Mouse (Mus musculus) ES-E14 (cell line): ENCODE measurements at regions not wholly inside any gene's neighbourhood (a gene's known extent, or its start where the extent isn't known, plus 50 kb on each side); places are given as distances from the start of the nearest gene placed in this dataset.

Experiments
- HCFC1 ChIP-seq: IDR thresholded peaks from 2 replicates; pipeline ENCODE4 v1.6.1; 2012; ENCODE audit warnings: low read length, inconsistent platforms, borderline replicate concordance; ENCODE audit not compliant: insufficient read depth
- ZC3H11A ChIP-seq: IDR thresholded peaks from 2 replicates; pipeline ENCODE4 v1.6.1; 2012; ENCODE audit warnings: low read depth, mild to moderate bottlenecking, inconsistent platforms, low read length, borderline replicate concordance

GRCm38 (mm10) chr16:19066700-19067310, 190.0 kb downstream of the Hira start:
- TF ChIP-seq HCFC1 (no peak), ZC3H11A (no peak)
